ENCODE assay signal across 1 mouse cellular context in the genomic region with DNA sequence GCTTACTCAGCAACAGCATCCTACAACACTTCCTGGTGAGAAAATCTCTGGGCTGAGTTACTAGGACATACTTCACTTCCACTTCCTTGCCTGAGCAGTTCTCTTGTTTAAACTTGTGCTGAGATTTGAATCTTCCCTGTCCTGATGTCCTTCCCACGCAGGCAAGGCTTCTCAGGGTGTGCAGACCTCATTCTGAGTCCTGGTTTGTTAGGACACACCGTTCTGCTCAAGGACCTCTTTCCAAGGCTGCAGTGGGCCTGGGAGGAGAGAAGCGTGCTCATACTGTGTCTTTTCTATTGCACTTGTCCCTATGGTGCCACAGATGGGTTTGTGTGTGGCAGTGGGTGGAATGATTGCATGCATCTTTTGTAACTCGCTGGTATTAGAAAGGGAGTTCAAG.
TF ChIP-seq lines count a peak whose summit lies in the region.

No protein-coding gene starts in this region.

TF ChIP-seq in myocyte, 11 proteins besides CTCF, POLR2A, EP300 and RAD21:
- TF ChIP-seq SRF (IDR thresholded peaks at IDR 0.05; ENCODE audit: control insufficient read depth, insufficient read length, low read depth): no peak
- TF ChIP-seq POLR2AphosphoS2 (IDR thresholded peaks at IDR 0.05; ENCODE audit: insufficient read length, low read depth): peak; percentile 9
